Mouse (Mus musculus) ES-E14 (cell line): ENCODE measurements at regions not wholly inside any gene's neighbourhood (a gene's known extent, or its start where the extent isn't known, plus 50 kb on each side); places are given as distances from the start of the nearest gene placed in this dataset.

Source experiments
- DNase-seq: peaks from one replicate; pipeline ENCODE4 v3.0.0-alpha.2; 2013; ENCODE audit warnings: low read depth, low spot score
- H3K27ac ChIP-seq: 2 replicates; pipeline ENCODE4 v1.5.1; 2012; ENCODE audit warnings: low read depth, mild to moderate bottlenecking, low read length, moderate library complexity, mixed read lengths; ENCODE audit not compliant: poor library complexity, insufficient read depth, severe bottlenecking
- H3K36me3 ChIP-seq: 2 replicates; pipeline ENCODE4 v1.6.1; 2012; ENCODE audit warnings: mild to moderate bottlenecking, low read length, moderate library complexity, mixed read lengths; ENCODE audit not compliant: control insufficient read depth, poor library complexity, insufficient read depth, severe bottlenecking
- H3K4me1 ChIP-seq, 2 experiments: fragments of 150-350 bp in 1 of 2; sonication (generic) in 1 of 2; 2 replicates each; pipeline ENCODE4 v1.6.1; 2012; ENCODE audit warnings: low read length in 2 of 2, mild to moderate bottlenecking in 1 of 2, mixed read lengths in 1 of 2; ENCODE audit not compliant: control insufficient read depth in 2 of 2, insufficient read depth in 2 of 2, poor library complexity in 1 of 2
- H3K4me3 ChIP-seq, 2 experiments: fragments of 150-350 bp in 1 of 2; sonication (generic) in 1 of 2; 2 replicates each; pipeline ENCODE4 v1.5.1; 2012; ENCODE audit warnings: low read length in 2 of 2, low read depth in 1 of 2, mild to moderate bottlenecking in 1 of 2, mixed read lengths in 1 of 2; ENCODE audit not compliant: insufficient read depth in 1 of 2, poor library complexity in 1 of 2, severe bottlenecking in 1 of 2
- H3K9ac ChIP-seq: 2 replicates; pipeline ENCODE4 v1.6.1; 2012; ENCODE audit warnings: low read depth, mild to moderate bottlenecking, low read length, mixed read lengths; ENCODE audit not compliant: poor library complexity, insufficient read depth, severe bottlenecking
- H3K9me3 ChIP-seq: fragments of 150-350 bp; sonication (generic); 2 replicates; pipeline ENCODE4 v1.6.1; 2012; ENCODE audit warnings: low read depth, mild to moderate bottlenecking, low read length; ENCODE audit not compliant: control insufficient read depth, insufficient read depth
- CHD2 ChIP-seq: IDR thresholded peaks from 2 replicates; pipeline ENCODE4 v1.6.1; 2014; ENCODE audit warnings: mild to moderate bottlenecking, low read depth, low read length, inconsistent platforms
- HCFC1 ChIP-seq: IDR thresholded peaks from 2 replicates; pipeline ENCODE4 v1.6.1; 2012; ENCODE audit warnings: low read length, inconsistent platforms, borderline replicate concordance; ENCODE audit not compliant: insufficient read depth
- MAFK ChIP-seq: IDR thresholded peaks from 2 replicates; pipeline ENCODE4 v1.6.1; 2014; ENCODE audit warnings: mild to moderate bottlenecking, low read depth, low read length, inconsistent platforms; ENCODE audit not compliant: insufficient read depth
- ZC3H11A ChIP-seq: IDR thresholded peaks from 2 replicates; pipeline ENCODE4 v1.6.1; 2012; ENCODE audit warnings: low read depth, mild to moderate bottlenecking, inconsistent platforms, low read length, borderline replicate concordance
- ZNF384 ChIP-seq: IDR thresholded peaks from 2 replicates; pipeline ENCODE4 v1.6.1; 2012; ENCODE audit warnings: low read depth, low read length, inconsistent platforms
- in situ Hi-C, 2 experiments: fragments of 600-800 bp; cut with MboI; formaldehyde crosslinking; loops; one replicate each; pipeline ENCODE4 v1.15.1; 2025; ENCODE audit warnings: low sequenced_read_pairs in 2 of 2, inconsistent platforms in 1 of 2; ENCODE audit not compliant: unreplicated experiment in 2 of 2

DNA sequence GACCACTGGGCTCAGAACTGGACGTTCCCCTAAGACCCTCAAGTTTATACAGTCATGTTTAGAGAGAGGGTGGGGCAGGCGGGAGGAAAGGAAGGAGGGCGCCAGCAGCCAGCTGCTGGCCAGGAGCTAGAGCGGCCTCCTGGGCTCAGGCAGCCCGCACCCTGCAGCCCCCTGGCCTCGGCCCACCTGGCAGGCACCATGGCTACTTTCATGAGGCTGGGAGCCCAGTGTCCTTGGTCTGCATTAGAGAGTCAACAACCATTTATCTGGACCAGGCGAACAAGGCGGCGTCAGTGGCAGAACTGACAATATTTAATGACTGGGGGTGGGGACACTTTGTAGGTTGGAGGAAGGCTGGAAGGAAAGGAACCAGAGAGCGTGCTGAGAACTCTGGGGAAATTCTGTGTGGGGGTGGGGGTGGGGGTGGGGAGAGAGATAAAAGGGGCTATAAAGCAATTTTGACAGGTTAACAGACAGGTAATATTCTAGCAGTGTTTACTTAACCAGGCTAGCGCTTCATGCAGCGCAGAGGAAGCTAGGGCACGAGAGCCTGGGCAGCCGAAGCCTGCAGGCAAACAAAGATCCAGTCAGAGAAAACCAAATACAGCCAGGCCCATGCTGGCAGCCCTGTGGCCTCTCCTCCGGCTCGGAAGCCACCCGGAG lies 365.6 kb downstream of the Sox9 start:
- 0 out of 4 replicates have a peak overlapping the region, but pooled peaks of 1 of the 2 experiments have one; percentile 17 for H3K4me3 ChIP-seq
- H3K27ac ChIP-seq: no peak overlapping the region
- no peak for DNase-seq
- H3K4me1 ChIP-seq: no peaks in the 10 kb centered on the region
- H3K9me3 ChIP-seq: no peaks in the 10 kb centered on the region
- no peaks in the 10 kb centered on the region for H3K36me3 ChIP-seq
- TF ChIP-seq ZC3H11A: no peak
- no peak for TF ChIP-seq HCFC1
- no peak for TF ChIP-seq MAFK
- no peak for TF ChIP-seq ZNF384
- TF ChIP-seq CHD2: no peak
- in situ Hi-C loops: no loop called here
- H3K9ac ChIP-seq: no peak overlapping the region

DNA sequence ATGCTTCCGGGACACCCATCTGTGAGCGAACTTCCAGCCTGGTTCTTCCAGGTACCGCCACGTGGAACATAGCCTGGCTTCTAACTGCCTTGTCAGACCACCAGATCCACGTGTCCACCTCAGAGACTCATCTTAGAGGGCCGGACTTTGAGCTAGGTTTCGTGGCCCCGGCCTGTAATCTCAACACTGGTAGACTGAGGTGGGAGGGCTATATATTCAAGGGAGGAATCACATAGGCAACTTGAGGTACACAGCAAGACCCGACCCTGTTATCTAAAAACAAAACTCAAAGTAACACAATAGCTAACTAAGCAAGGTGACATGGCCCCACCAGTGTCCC lies 366.1 kb downstream of the Sox9 start:
- Histone ChIP-seq H3K9ac (no peak overlapping the region), H3K36me3 (no peaks in the 10 kb centered on the region), H3K4me1 (no peaks in the 10 kb centered on the region), H3K4me3 (no peak overlapping the region), H3K27ac (no peak overlapping the region), H3K9me3 (no peaks in the 10 kb centered on the region)
- TF ChIP-seq ZC3H11A: no peak
- TF ChIP-seq ZNF384: no peak
- TF ChIP-seq HCFC1: no peak
- TF ChIP-seq MAFK: no peak
- in situ Hi-C loops: no loop called here
- DNase-seq: no peak

GRCm38 (mm10) chr11:113155515-113155914 lies 373.5 kb downstream of the Sox9 start:
- H3K27ac ChIP-seq: no peak overlapping the region
- no peak overlapping the region for H3K4me3 ChIP-seq
- H3K9me3 ChIP-seq: no peaks in the 10 kb centered on the region
- in situ Hi-C loops: loop anchor here (25.0 kb wide), 2 partner anchors 368 to 1618 kb away; partner anchors contain the start of gene Sox9 (in 2 of the 2)
- no peak for DNase-seq
- no peaks in the 10 kb centered on the region for H3K36me3 ChIP-seq
- H3K9ac ChIP-seq: no peak overlapping the region
- H3K4me1 ChIP-seq: no peaks in the 10 kb centered on the region; a peak in 1 of 4 replicates
- TF ChIP-seq ZC3H11A (no peak), HCFC1 (no peak), MAFK (no peak), CHD2 (no peak), ZNF384 (no peak)

GRCm38 (mm10) chr11:113163941-113164340 lies 381.9 kb downstream of the Sox9 start:
- peaks cover 0 to 3% of the 10 kb centered on the region in 2 experiments; a peak in 1 of 4 replicates for H3K4me1 ChIP-seq

More at GRCm38 (mm10) chr11:113163941-113164340, 381.9 kb downstream of the Sox9 start:
- Histone ChIP-seq H3K27ac (no peak overlapping the region), H3K9me3 (no peaks in the 10 kb centered on the region), H3K4me3 (no peak overlapping the region), H3K9ac (no peak overlapping the region), H3K36me3 (no peaks in the 10 kb centered on the region)
- TF ChIP-seq HCFC1 (no peak), ZNF384 (no peak), CHD2 (no peak), MAFK (no peak), ZC3H11A (no peak)
- in situ Hi-C loops: loop anchor here (10.0 to 25.0 kb wide), 3 partner anchors 377 to 1629 kb away; partner anchors contain the start of gene Sox9 (in 2 of the 2)
- no peak for DNase-seq
